Mouse (Mus musculus): Measurements from ENCODE around the gene N4bp2l1.
A peak's percentile ranks its signal among the peaks of the same experiment; 100 is the strongest.

The N4bp2l1 gene

GRCm38 (mm10) chr5:150598202-150599119, 1.5 kb upstream of the N4bp2l1 start:
- no peak for DNase-seq (ENCODE audit: low spot score in 2 of 2)

- DNase-seq (ENCODE audit: low spot score in 2 of 2) = no peak
Measured at GRCm38 (mm10) chr5:150595366-150596016, 1.5 kb downstream of the N4bp2l1 start.

GRCm38 (mm10) chr5:150594649-150595339, 2.2 kb downstream of the N4bp2l1 start:
- no peak for DNase-seq (ENCODE audit: low spot score in 2 of 2)

- peak; percentile 45 to 63 for DNase-seq (ENCODE audit: low spot score in 2 of 2)
Measured at GRCm38 (mm10) chr5:150593756-150594648, 3.0 kb downstream of the N4bp2l1 start.

GRCm38 (mm10) chr5:150592904-150593755, 3.9 kb downstream of the N4bp2l1 start:
- peak; percentile 53 to 63 for DNase-seq (ENCODE audit: low spot score in 2 of 2)

GRCm38 (mm10) chr5:150592186-150592903, 4.6 kb downstream of the N4bp2l1 start:
- no peak for DNase-seq (ENCODE audit: low spot score in 2 of 2)

GRCm38 (mm10) chr5:150589945-150590344, 7.0 kb downstream of the N4bp2l1 start:
- no peak for DNase-seq (ENCODE audit: low spot score in 2 of 2)

GRCm38 (mm10) chr5:150584337-150584729, 12.7 kb downstream of the N4bp2l1 start:
- DNase-seq (ENCODE audit: low spot score in 2 of 2) = no peak

GRCm38 (mm10) chr5:150583622-150584336, 13.2 kb downstream of the N4bp2l1 start:
- peak in 1 of 2 experiments; percentile 65 for DNase-seq (ENCODE audit: low spot score in 2 of 2)

- no peak for DNase-seq (ENCODE audit: low spot score in 2 of 2)
Measured at GRCm38 (mm10) chr5:150583181-150583580, 13.8 kb downstream of the N4bp2l1 start.

GRCm38 (mm10) chr5:150581180-150581579, 15.8 kb downstream of the N4bp2l1 start:
- no peak for DNase-seq (ENCODE audit: low spot score in 2 of 2)

- peak; percentile 43 to 47 for DNase-seq (ENCODE audit: low spot score in 2 of 2)
Measured at GRCm38 (mm10) chr5:150578613-150579171, 18.3 kb downstream of the N4bp2l1 start.

GRCm38 (mm10) chr5:150576832-150577231, 20.2 kb downstream of the N4bp2l1 start:
- DNase-seq (ENCODE audit: low spot score in 2 of 2) = no peak

- no peak for DNase-seq (ENCODE audit: low spot score in 2 of 2)
Measured at GRCm38 (mm10) chr5:150574885-150575284, 22.1 kb downstream of the N4bp2l1 start.

GRCm38 (mm10) chr5:150574403-150574802, 22.6 kb downstream of the N4bp2l1 start:
- no peak for DNase-seq (ENCODE audit: low spot score in 2 of 2)

GRCm38 (mm10) chr5:150570496-150571219, 26.3 kb downstream of the N4bp2l1 start:
- no peak for DNase-seq (ENCODE audit: low spot score in 2 of 2)

- no peak for DNase-seq (ENCODE audit: low spot score in 2 of 2)
Measured at GRCm38 (mm10) chr5:150566971-150567370, 30.0 kb downstream of the N4bp2l1 start.

- no peak for DNase-seq (ENCODE audit: low spot score in 2 of 2)
Measured at GRCm38 (mm10) chr5:150566226-150566625, 30.8 kb downstream of the N4bp2l1 start.

All from urinary bladder, postnatal 36 days (tissue).